Mouse (Mus musculus): ENCODE measurements around the gene Epm2aip1. TPM values are rescaled to one million over a fixed set of nuclear protein-coding genes. Genes with fewer than 3 reads are reported as not detected.
A peak's percentile ranks its signal among the peaks of the same experiment; 100 is the strongest.

The Epm2aip1 gene
- polyA plus RNA-seq, 1 experiment from 2014 or later = 46.2 TPM

GRCm38 (mm10) chr9:111275156-111275555 is 3.4 kb downstream of the Epm2aip1 start:
- peaks cover 10% of the 10 kb centered on the region for H3K36me3 ChIP-seq (ENCODE audit: control insufficient read depth, insufficient read depth, low read length)
- H3K27ac ChIP-seq (ENCODE audit: low read depth, low read length) = no peak overlapping the region
- H3K4me3 ChIP-seq (ENCODE audit: low read length) = 0 out of 2 replicates have a peak overlapping the region, but pooled peaks have one; percentile 0
- peaks cover 44% of the 10 kb centered on the region for H3K4me1 ChIP-seq (ENCODE audit: control insufficient read depth, insufficient read depth, low read depth, low read length)
- 48% methylated on average over 1 of the region's 1 CpGs for WGBS
- H3K9ac ChIP-seq (ENCODE audit: low read depth, low read length) = no peak overlapping the region
- no peaks in the 10 kb centered on the region for H3K27me3 ChIP-seq (replicated peaks; ENCODE audit: control insufficient read depth, insufficient read depth, low read length)
- no peaks in the 10 kb centered on the region for H3K9me3 ChIP-seq (ENCODE audit: control insufficient read depth, low read length)
- ATAC-seq = no peak
- peak overlapping the region; percentile 50 for H3K4me2 ChIP-seq (ENCODE audit: low read length)

GRCm38 (mm10) chr9:111285061-111285460 is 13.3 kb downstream of the Epm2aip1 start:
- H3K27ac ChIP-seq (ENCODE audit: low read depth, low read length) = no peak overlapping the region

GRCm38 (mm10) chr9:111285676-111286075 is 13.9 kb downstream of the Epm2aip1 start:
- Histone ChIP-seq H3K27ac (ENCODE audit: low read depth, low read length) (peak overlapping the region; percentile 63), H3K9ac (ENCODE audit: low read depth, low read length) (no peak overlapping the region)

More at GRCm38 (mm10) chr9:111285061-111285460, 13.3 kb downstream of the Epm2aip1 start:
- no peak overlapping the region for H3K4me2 ChIP-seq (ENCODE audit: low read length)
- H3K27me3 ChIP-seq (replicated peaks; ENCODE audit: control insufficient read depth, insufficient read depth, low read length) = no peaks in the 10 kb centered on the region
- H3K4me1 ChIP-seq (ENCODE audit: control insufficient read depth, insufficient read depth, low read depth, low read length) = peaks cover 4% of the 10 kb centered on the region
- H3K9ac ChIP-seq (ENCODE audit: low read depth, low read length) = no peak overlapping the region
- no peak overlapping the region for H3K4me3 ChIP-seq (ENCODE audit: low read length)
- H3K36me3 ChIP-seq (ENCODE audit: control insufficient read depth, insufficient read depth, low read length) = no peaks in the 10 kb centered on the region
- WGBS = 23% methylated on average over 3 of the region's 3 CpGs
- no peak for ATAC-seq
- H3K9me3 ChIP-seq (ENCODE audit: control insufficient read depth, low read length) = no peaks in the 10 kb centered on the region

GRCm38 (mm10) chr9:111286468-111286867 is 14.7 kb downstream of the Epm2aip1 start:
- H3K4me1 ChIP-seq (ENCODE audit: control insufficient read depth, insufficient read depth, low read depth, low read length) = peaks cover 4% of the 10 kb centered on the region
- ATAC-seq = no peak
- no peak overlapping the region for H3K27ac ChIP-seq (ENCODE audit: low read depth, low read length)
- H3K4me2 ChIP-seq (ENCODE audit: low read length) = no peak overlapping the region
- no peak overlapping the region for H3K9ac ChIP-seq (ENCODE audit: low read depth, low read length)
- no peaks in the 10 kb centered on the region for H3K9me3 ChIP-seq (ENCODE audit: control insufficient read depth, low read length)
- H3K36me3 ChIP-seq (ENCODE audit: control insufficient read depth, insufficient read depth, low read length) = no peaks in the 10 kb centered on the region
- WGBS = 74% methylated on average over 2 of the region's 2 CpGs
- no peak overlapping the region for H3K4me3 ChIP-seq (ENCODE audit: low read length)
- no peaks in the 10 kb centered on the region for H3K27me3 ChIP-seq (replicated peaks; ENCODE audit: control insufficient read depth, insufficient read depth, low read length)

More at GRCm38 (mm10) chr9:111285676-111286075, 13.9 kb downstream of the Epm2aip1 start:
- Histone ChIP-seq H3K36me3 (ENCODE audit: control insufficient read depth, insufficient read depth, low read length) (no peaks in the 10 kb centered on the region), H3K27me3 (replicated peaks; ENCODE audit: control insufficient read depth, insufficient read depth, low read length) (no peaks in the 10 kb centered on the region), H3K4me1 (ENCODE audit: control insufficient read depth, insufficient read depth, low read depth, low read length) (peaks cover 4% of the 10 kb centered on the region), H3K4me2 (ENCODE audit: low read length) (no peak overlapping the region), H3K9me3 (ENCODE audit: control insufficient read depth, low read length) (no peaks in the 10 kb centered on the region), H3K4me3 (ENCODE audit: low read length) (no peak overlapping the region)
- 11% methylated on average over 5 of the region's 5 CpGs for WGBS
- ATAC-seq = peak; percentile 51; the same call in 1 of the 2 replicates

- WGBS = 95% methylated on average over 4 of the region's 4 CpGs
- Histone ChIP-seq H3K36me3 (ENCODE audit: control insufficient read depth, insufficient read depth, low read length) (no peaks in the 10 kb centered on the region), H3K4me3 (ENCODE audit: low read length) (no peak overlapping the region), H3K9me3 (ENCODE audit: control insufficient read depth, low read length) (no peaks in the 10 kb centered on the region), H3K27me3 (replicated peaks; ENCODE audit: control insufficient read depth, insufficient read depth, low read length) (no peaks in the 10 kb centered on the region), H3K27ac (ENCODE audit: low read depth, low read length) (no peak overlapping the region), H3K4me2 (ENCODE audit: low read length) (no peak overlapping the region), H3K4me1 (ENCODE audit: control insufficient read depth, insufficient read depth, low read depth, low read length) (peaks cover 4% of the 10 kb centered on the region), H3K9ac (ENCODE audit: low read depth, low read length) (no peak overlapping the region)
- no peak for ATAC-seq
Observed at GRCm38 (mm10) chr9:111287956-111288355, 16.2 kb downstream of the Epm2aip1 start.

- H3K4me3 ChIP-seq (ENCODE audit: low read length) = no peak overlapping the region
- no peaks in the 10 kb centered on the region for H3K9me3 ChIP-seq (ENCODE audit: control insufficient read depth, low read length)
- H3K4me2 ChIP-seq (ENCODE audit: low read length) = peak overlapping the region; percentile 33
- 60% methylated on average over 9 of the region's 9 CpGs for WGBS
- H3K36me3 ChIP-seq (ENCODE audit: control insufficient read depth, insufficient read depth, low read length) = no peaks in the 10 kb centered on the region
- no peak overlapping the region; the same call in 1 of the 2 replicates for H3K9ac ChIP-seq (ENCODE audit: low read depth, low read length)
- no peak for ATAC-seq
- H3K27ac ChIP-seq (ENCODE audit: low read depth, low read length) = no peak overlapping the region
- no peaks in the 10 kb centered on the region for H3K27me3 ChIP-seq (replicated peaks; ENCODE audit: control insufficient read depth, insufficient read depth, low read length)
- H3K4me1 ChIP-seq (ENCODE audit: control insufficient read depth, insufficient read depth, low read depth, low read length) = peaks cover 4% of the 10 kb centered on the region
Observed at GRCm38 (mm10) chr9:111289294-111289831, 17.6 kb downstream of the Epm2aip1 start.

GRCm38 (mm10) chr9:111289832-111290339 is 18.2 kb downstream of the Epm2aip1 start:
- no peak overlapping the region for H3K27ac ChIP-seq (ENCODE audit: low read depth, low read length)
- no peaks in the 10 kb centered on the region for H3K36me3 ChIP-seq (ENCODE audit: control insufficient read depth, insufficient read depth, low read length)
- H3K9me3 ChIP-seq (ENCODE audit: control insufficient read depth, low read length) = no peaks in the 10 kb centered on the region
- no peak overlapping the region for H3K4me3 ChIP-seq (ENCODE audit: low read length)
- H3K9ac ChIP-seq (ENCODE audit: low read depth, low read length) = no peak overlapping the region; the same call in 1 of the 2 replicates
- peaks cover 4% of the 10 kb centered on the region for H3K4me1 ChIP-seq (ENCODE audit: control insufficient read depth, insufficient read depth, low read depth, low read length)
- 13% methylated on average over 21 of the region's 21 CpGs for WGBS
- peak; percentile 63 for ATAC-seq
- H3K4me2 ChIP-seq (ENCODE audit: low read length) = peak overlapping the region; percentile 33
- H3K27me3 ChIP-seq (replicated peaks; ENCODE audit: control insufficient read depth, insufficient read depth, low read length) = no peaks in the 10 kb centered on the region

GRCm38 (mm10) chr9:111290539-111291100 is 18.9 kb downstream of the Epm2aip1 start:
- H3K9ac ChIP-seq (ENCODE audit: low read depth, low read length) = no peak overlapping the region

GRCm38 (mm10) chr9:111293234-111293633 is 21.5 kb downstream of the Epm2aip1 start:
- Histone ChIP-seq H3K27me3 (replicated peaks; ENCODE audit: control insufficient read depth, insufficient read depth, low read length) (no peaks in the 10 kb centered on the region), H3K9ac (ENCODE audit: low read depth, low read length) (no peak overlapping the region), H3K9me3 (ENCODE audit: control insufficient read depth, low read length) (no peaks in the 10 kb centered on the region), H3K36me3 (ENCODE audit: control insufficient read depth, insufficient read depth, low read length) (no peaks in the 10 kb centered on the region), H3K27ac (ENCODE audit: low read depth, low read length) (no peak overlapping the region), H3K4me1 (ENCODE audit: control insufficient read depth, insufficient read depth, low read depth, low read length) (no peaks in the 10 kb centered on the region; the same call in 1 of the 2 replicates), H3K4me3 (ENCODE audit: low read length) (no peak overlapping the region), H3K4me2 (ENCODE audit: low read length) (no peak overlapping the region)
- ATAC-seq = no peak
- WGBS = 84% methylated on average over 4 of the region's 4 CpGs

More at GRCm38 (mm10) chr9:111290539-111291100, 18.9 kb downstream of the Epm2aip1 start:
- no peak overlapping the region for H3K4me2 ChIP-seq (ENCODE audit: low read length)
- WGBS = 56% methylated on average over 11 of the region's 11 CpGs
- no peak overlapping the region for H3K27ac ChIP-seq (ENCODE audit: low read depth, low read length)
- H3K4me1 ChIP-seq (ENCODE audit: control insufficient read depth, insufficient read depth, low read depth, low read length) = peaks cover 2% of the 10 kb centered on the region
- no peaks in the 10 kb centered on the region for H3K36me3 ChIP-seq (ENCODE audit: control insufficient read depth, insufficient read depth, low read length)
- ATAC-seq = peak; percentile 38; the same call in 1 of the 2 replicates
- no peaks in the 10 kb centered on the region for H3K9me3 ChIP-seq (ENCODE audit: control insufficient read depth, low read length)
- H3K4me3 ChIP-seq (ENCODE audit: low read length) = no peak overlapping the region
- no peaks in the 10 kb centered on the region for H3K27me3 ChIP-seq (replicated peaks; ENCODE audit: control insufficient read depth, insufficient read depth, low read length)
